ENCODE assay signal across 8 mouse cellular contexts in the genomic region with DNA sequence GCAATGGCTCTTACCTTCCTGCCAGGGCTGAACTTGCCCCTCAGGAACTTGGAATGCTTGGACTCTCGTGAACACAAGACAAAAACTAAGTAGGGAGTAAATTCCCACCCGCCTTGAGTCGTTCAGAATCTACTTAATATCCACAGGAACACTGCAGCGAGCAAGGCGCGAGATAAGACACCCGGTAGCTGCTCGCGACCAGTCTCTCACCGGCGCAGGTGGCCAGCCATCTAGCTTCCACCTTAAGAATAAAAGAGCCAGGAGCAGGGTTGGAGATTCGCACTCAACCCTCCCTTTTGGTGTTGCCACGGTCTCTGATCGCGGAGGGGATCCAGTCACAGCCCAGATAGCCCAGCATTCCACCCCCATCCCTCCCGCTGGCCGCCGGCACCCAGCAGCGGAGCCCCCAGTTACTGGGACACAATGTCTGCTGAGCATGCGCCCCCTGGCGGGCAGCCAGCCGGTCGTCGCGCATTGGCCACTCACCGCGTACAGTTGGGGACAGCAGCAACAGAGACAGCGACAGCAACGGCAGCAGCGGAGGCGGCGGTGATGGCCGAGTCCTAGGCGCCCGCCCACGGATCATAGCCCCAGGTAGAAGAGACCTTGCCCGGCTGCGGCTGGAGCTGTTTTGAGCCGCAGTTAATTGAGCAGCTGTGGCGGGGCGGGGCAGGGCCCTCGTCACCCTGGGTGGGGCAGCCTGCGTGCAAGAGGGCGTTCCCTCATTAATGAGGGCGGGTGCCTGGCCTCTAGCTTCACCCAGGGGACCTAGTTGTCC. TPM values are rescaled to one million over a fixed set of nuclear protein-coding genes. Genes with fewer than 3 reads are reported as not detected.
DNase-seq lines count a peak whose midpoint lies in the region; ATAC-seq and TF ChIP-seq lines count a peak whose summit lies in the region.

Cd55 (minus strand) TSS at position 661 of the 778 bp plus-strand sequence.

- TF ChIP-seq EP300 in stomach, postnatal 0 days (optimal IDR thresholded peaks at IDR 0.05), result no peak

- peak; percentile 84 for ATAC-seq in heart, embryonic 14.5 days (ENCODE audit: insufficient number of reproducible peaks, insufficient read depth, low FRiP score, low read depth)
- peak; percentile 97 for ATAC-seq in liver, embryonic 13.5 days (ENCODE audit: low read depth)
- ATAC-seq in neural tube, embryonic 11.5 days (ENCODE audit: insufficient read depth, low FRiP score, low TSS enrichment), result peak; percentile 97
- ATAC-seq in stomach, postnatal 0 days (ENCODE audit: low FRiP score, low TSS enrichment), result peak; percentile 93

- peak within 1 kb of the TSS; percentile 95 for H3K4me2 ChIP-seq in heart, embryonic 14.5 days (ENCODE audit: low read length)
- peak within 1 kb of the TSS; percentile 90 for H3K4me2 ChIP-seq in liver, embryonic 13.5 days
- peak within 1 kb of the TSS; percentile 75 for H3K4me2 ChIP-seq in neural tube, embryonic 11.5 days (ENCODE audit: low read depth)
- peak within 1 kb of the TSS; percentile 78 for H3K4me2 ChIP-seq in stomach, postnatal 0 days (replicated peaks; ENCODE audit: low read depth)

- H3K9ac ChIP-seq in heart, embryonic 14.5 days (ENCODE audit: low read length), result peak within 1 kb of the TSS; percentile 75
- H3K9ac ChIP-seq in liver, embryonic 13.5 days, result peak within 1 kb of the TSS; percentile 87
- H3K9ac ChIP-seq in neural tube, embryonic 11.5 days (ENCODE audit: low read length), result peak within 1 kb of the TSS; percentile 69
- H3K9ac ChIP-seq in stomach, postnatal 0 days (ENCODE audit: low read length), result peak within 1 kb of the TSS; percentile 69

- H3K27me3 ChIP-seq in heart, embryonic 14.5 days (ENCODE audit: control insufficient read depth, insufficient read depth, low read length), result no peaks in the 10 kb centered on the region
- H3K27me3 ChIP-seq in liver, embryonic 13.5 days, result no peaks in the 10 kb centered on the region
- no peaks in the 10 kb centered on the region for H3K27me3 ChIP-seq in neural tube, embryonic 11.5 days (ENCODE audit: control insufficient read depth, insufficient read depth, low read length)
- H3K27me3 ChIP-seq in stomach, postnatal 0 days (ENCODE audit: control insufficient read depth, insufficient read depth, low read length), result no peaks in the 10 kb centered on the region

- H3K9me3 ChIP-seq in heart, embryonic 14.5 days (ENCODE audit: control insufficient read depth, low read length), result no peaks in the 10 kb centered on the region
- H3K9me3 ChIP-seq in liver, embryonic 13.5 days (replicated peaks), result no peaks in the 10 kb centered on the region
- H3K9me3 ChIP-seq in neural tube, embryonic 11.5 days (ENCODE audit: control insufficient read depth, low read length), result no peaks in the 10 kb centered on the region
- H3K9me3 ChIP-seq in stomach, postnatal 0 days (ENCODE audit: control insufficient read depth, low read length), result no peaks in the 10 kb centered on the region

- peaks cover 2 to 4% of the 10 kb centered on the region in 2 experiments; a peak in 2 of 4 replicates for H3K4me1 ChIP-seq in heart, embryonic 14.5 days (ENCODE audit: control insufficient read depth in 2 of 2, insufficient read depth in 2 of 2, low read length in 2 of 2)
- peaks cover 21% of the 10 kb centered on the region for H3K4me1 ChIP-seq in liver, embryonic 13.5 days (replicated peaks)
- H3K4me1 ChIP-seq in neural tube, embryonic 11.5 days (ENCODE audit: control insufficient read depth, insufficient read depth, low read length), result no peaks in the 10 kb centered on the region
- no peaks in the 10 kb centered on the region for H3K4me1 ChIP-seq in stomach, postnatal 0 days (replicated peaks; ENCODE audit: control insufficient read depth, insufficient read depth)

- peak; percentile 89 for TF ChIP-seq CTCF in stomach, postnatal 0 days (IDR thresholded peaks at IDR 0.05; ENCODE audit: low read depth)

- WGBS in heart, embryonic 14.5 days, result under 1% methylated on average over 45 of the region's 45 CpGs
- under 1% methylated on average over 45 of the region's 45 CpGs for WGBS in liver, embryonic 13.5 days (ENCODE audit: insufficient replicate concordance)
- under 1% methylated on average over 43 of the region's 45 CpGs for WGBS in neural tube, embryonic 11.5 days
- WGBS in stomach, postnatal 0 days, result 1% methylated on average over 44 of the region's 45 CpGs

- no peaks in the 10 kb centered on the region for H3K36me3 ChIP-seq in heart, embryonic 14.5 days (ENCODE audit: control insufficient read depth, insufficient read depth, low read length)
- peaks cover 15% of the 10 kb centered on the region for H3K36me3 ChIP-seq in liver, embryonic 13.5 days
- H3K36me3 ChIP-seq in neural tube, embryonic 11.5 days (ENCODE audit: control insufficient read depth, insufficient read depth, low read length), result no peaks in the 10 kb centered on the region
- no peaks in the 10 kb centered on the region for H3K36me3 ChIP-seq in stomach, postnatal 0 days (ENCODE audit: control insufficient read depth, insufficient read depth, low read length)

- H3K27ac ChIP-seq in heart, embryonic 14.5 days (replicated peaks in 1 of 2; ENCODE audit: control insufficient read depth in 1 of 2, insufficient read depth in 1 of 2, low read depth in 2 of 2, low read length in 2 of 2), result peak within 1 kb of the TSS; percentile 15 to 56; a peak in 1 of 4 replicates
- H3K27ac ChIP-seq in liver, embryonic 13.5 days, result peak within 1 kb of the TSS; percentile 94
- no peak within 1 kb of the TSS for H3K27ac ChIP-seq in neural tube, embryonic 11.5 days (ENCODE audit: low read depth, low read length)
- H3K27ac ChIP-seq in stomach, postnatal 0 days (replicated peaks), result peak within 1 kb of the TSS; percentile 86

- peak within 1 kb of the TSS; percentile 56 to 91 for H3K4me3 ChIP-seq in heart, embryonic 14.5 days (ENCODE audit: control insufficient read depth in 1 of 2, insufficient read depth in 1 of 2, low read depth in 1 of 2, low read length in 2 of 2)
- peak within 1 kb of the TSS; percentile 81 for H3K4me3 ChIP-seq in liver, embryonic 13.5 days (replicated peaks)
- peak within 1 kb of the TSS; percentile 61 for H3K4me3 ChIP-seq in neural tube, embryonic 11.5 days (ENCODE audit: low read depth, low read length)
- peak within 1 kb of the TSS; percentile 72 for H3K4me3 ChIP-seq in stomach, postnatal 0 days (ENCODE audit: low read depth, low read length)

- DNase-seq in CD4-positive, CD25-positive, alpha-beta regulatory T cell, adult 2 months (ENCODE audit: low read depth, low spot score), result peak; percentile 92
- DNase-seq in c-Kit-negative CD71-positive TER-119-positive erythroid progenitor cells, embryonic 14.5 days (ENCODE audit: low read depth, low spot score), result peak; percentile 88
- peak; percentile 4 for DNase-seq in fibroblast of lung, adult 2 months (ENCODE audit: low read depth)
- peak; percentile 89 for DNase-seq in kidney, postnatal 14 days
- peak; percentile 86 for DNase-seq in liver, embryonic 13.5 days
- peak; percentile 89 for DNase-seq in neural tube, embryonic 11.5 days (ENCODE audit: low spot score)
- peak; percentile 91 for DNase-seq in stomach, postnatal 0 days (ENCODE audit: low spot score)

RNA-seq across cellular contexts. Expression of gene Cd55, which starts in this region (rescaled TPM):
- 13.9 and 14.8 TPM in 2 replicates for polyA plus RNA-seq in heart, embryonic 14.5 days (2014; fragmentation: Nextera tagmentation; extraction: Ambion mirVana)
- polyA plus RNA-seq in liver, embryonic 13.5 days (2015; fragmentation: Nextera tagmentation; extraction: Ambion mirVana), result 17.9 and 23.9 TPM in 2 replicates
- 4.2 and 4.9 TPM in 2 replicates for polyA plus RNA-seq in neural tube, embryonic 11.5 days (2014; fragmentation: Nextera tagmentation; extraction: Ambion mirVana)
- 39.9 and 44.6 TPM in 2 replicates for polyA plus RNA-seq in stomach, postnatal 0 days (2015; fragmentation: Nextera tagmentation; extraction: Ambion mirVana)

Comparison
In these comparisons a context has a peak if more than half of its experiments do, and no peak if none do; other contexts are left out.
1. DNase-seq: peak in every context shown above with its lines; median percentile 92 in CD4-positive, CD25-positive, alpha-beta regulatory T cell, adult 2 months; 91 in stomach, postnatal 0 days; 89 in kidney, postnatal 14 days; 89 in neural tube, embryonic 11.5 days; 88 in c-Kit-negative CD71-positive TER-119-positive erythroid progenitor cells, embryonic 14.5 days; 86 in liver, embryonic 13.5 days; 4 in fibroblast of lung, adult 2 months.